Mouse (Mus musculus): Measurements from ENCODE around the gene Ube2c. TPM values are rescaled to one million over a fixed set of nuclear protein-coding genes. Genes with fewer than 3 reads are reported as not detected.

Gene Ube2c
- polyA plus RNA-seq, 1 experiment from 2014 or later: 198 TPM

GRCm38 (mm10) chr2:164757841-164758240 lies 11.9 kb upstream of the Ube2c start:
- Histone ChIP-seq H3K36me3 (ENCODE audit: control insufficient read depth, insufficient read depth, low read length) (peaks cover 100% of the 10 kb centered on the region), H3K9ac (ENCODE audit: low read length) (no peak overlapping the region), H3K4me3 (ENCODE audit: low read depth, low read length) (no peak overlapping the region), H3K27ac (ENCODE audit: low read depth, low read length) (no peak overlapping the region), H3K4me2 (ENCODE audit: low read length) (no peak overlapping the region), H3K27me3 (replicated peaks; ENCODE audit: control insufficient read depth, insufficient read depth, low read length) (no peaks in the 10 kb centered on the region), H3K4me1 (ENCODE audit: control insufficient read depth, insufficient read depth, low read length) (no peaks in the 10 kb centered on the region), H3K9me3 (replicated peaks; ENCODE audit: control insufficient read depth, low read length) (no peaks in the 10 kb centered on the region)
- 90% methylated on average over 10 of the region's 11 CpGs for WGBS
- no peak for ATAC-seq
- DNase-seq (ENCODE audit: low spot score): no peak

GRCm38 (mm10) chr2:164758692-164759091 lies 11.0 kb upstream of the Ube2c start:
- H3K36me3 ChIP-seq (ENCODE audit: control insufficient read depth, insufficient read depth, low read length): peaks cover 100% of the 10 kb centered on the region
- ATAC-seq (no peak), DNase-seq (ENCODE audit: low spot score) (no peak)
- no peak overlapping the region for H3K9ac ChIP-seq (ENCODE audit: low read length)
- H3K27me3 ChIP-seq (replicated peaks; ENCODE audit: control insufficient read depth, insufficient read depth, low read length): no peaks in the 10 kb centered on the region
- no peak overlapping the region for H3K27ac ChIP-seq (ENCODE audit: low read depth, low read length)
- H3K4me3 ChIP-seq (ENCODE audit: low read depth, low read length): no peak overlapping the region
- H3K4me1 ChIP-seq (ENCODE audit: control insufficient read depth, insufficient read depth, low read length): no peaks in the 10 kb centered on the region
- no peak overlapping the region for H3K4me2 ChIP-seq (ENCODE audit: low read length)
- no peaks in the 10 kb centered on the region for H3K9me3 ChIP-seq (replicated peaks; ENCODE audit: control insufficient read depth, low read length)
- WGBS: 71% methylated on average over 1 of the region's 1 CpGs

- ATAC-seq: no peak
- 90% methylated on average over 4 of the region's 4 CpGs for WGBS
These were observed 9.5 kb upstream of the Ube2c start for GRCm38 (mm10) chr2:164760059-164760833.

GRCm38 (mm10) chr2:164761502-164761901 lies 8.2 kb upstream of the Ube2c start:
- peaks cover 94% of the 10 kb centered on the region for H3K36me3 ChIP-seq (ENCODE audit: control insufficient read depth, insufficient read depth, low read length)
- 92% methylated on average over 2 of the region's 2 CpGs for WGBS
- no peaks in the 10 kb centered on the region for H3K4me1 ChIP-seq (ENCODE audit: control insufficient read depth, insufficient read depth, low read length)
- H3K9me3 ChIP-seq (replicated peaks; ENCODE audit: control insufficient read depth, low read length): no peaks in the 10 kb centered on the region
- H3K4me2 ChIP-seq (ENCODE audit: low read length): no peak overlapping the region
- ATAC-seq: no peak
- no peak overlapping the region for H3K9ac ChIP-seq (ENCODE audit: low read length)
- H3K27ac ChIP-seq (ENCODE audit: low read depth, low read length): no peak overlapping the region
- no peak overlapping the region for H3K4me3 ChIP-seq (ENCODE audit: low read depth, low read length)
- H3K27me3 ChIP-seq (replicated peaks; ENCODE audit: control insufficient read depth, insufficient read depth, low read length): no peaks in the 10 kb centered on the region
- DNase-seq (ENCODE audit: low spot score): no peak

More at GRCm38 (mm10) chr2:164760059-164760833, 9.5 kb upstream of the Ube2c start:
- Histone ChIP-seq H3K9me3 (replicated peaks; ENCODE audit: control insufficient read depth, low read length) (no peaks in the 10 kb centered on the region), H3K4me3 (ENCODE audit: low read depth, low read length) (no peak overlapping the region), H3K27me3 (replicated peaks; ENCODE audit: control insufficient read depth, insufficient read depth, low read length) (no peaks in the 10 kb centered on the region), H3K4me2 (ENCODE audit: low read length) (no peak overlapping the region), H3K36me3 (ENCODE audit: control insufficient read depth, insufficient read depth, low read length) (peaks cover 94% of the 10 kb centered on the region), H3K4me1 (ENCODE audit: control insufficient read depth, insufficient read depth, low read length) (no peaks in the 10 kb centered on the region), H3K27ac (ENCODE audit: low read depth, low read length) (no peak overlapping the region), H3K9ac (ENCODE audit: low read length) (no peak overlapping the region)
- no peak for DNase-seq (ENCODE audit: low spot score)

GRCm38 (mm10) chr2:164761971-164762370 lies 7.7 kb upstream of the Ube2c start:
- no peak for ATAC-seq
- Histone ChIP-seq H3K27ac (ENCODE audit: low read depth, low read length) (no peak overlapping the region), H3K36me3 (ENCODE audit: control insufficient read depth, insufficient read depth, low read length) (peaks cover 94% of the 10 kb centered on the region), H3K4me1 (ENCODE audit: control insufficient read depth, insufficient read depth, low read length) (no peaks in the 10 kb centered on the region), H3K4me3 (ENCODE audit: low read depth, low read length) (no peak overlapping the region), H3K4me2 (ENCODE audit: low read length) (no peak overlapping the region), H3K9ac (ENCODE audit: low read length) (no peak overlapping the region), H3K27me3 (replicated peaks; ENCODE audit: control insufficient read depth, insufficient read depth, low read length) (no peaks in the 10 kb centered on the region), H3K9me3 (replicated peaks; ENCODE audit: control insufficient read depth, low read length) (no peaks in the 10 kb centered on the region)
- no peak for DNase-seq (ENCODE audit: low spot score)
- WGBS: 96% methylated on average over 4 of the region's 4 CpGs

GRCm38 (mm10) chr2:164762593-164762992 lies 7.1 kb upstream of the Ube2c start:
- no peak overlapping the region for H3K9ac ChIP-seq (ENCODE audit: low read length)
- ATAC-seq: no peak
- DNase-seq (ENCODE audit: low spot score): no peak

GRCm38 (mm10) chr2:164765841-164766240 lies 3.9 kb upstream of the Ube2c start:
- Histone ChIP-seq H3K9ac (ENCODE audit: low read length) (no peak overlapping the region), H3K36me3 (ENCODE audit: control insufficient read depth, insufficient read depth, low read length) (peaks cover 69% of the 10 kb centered on the region), H3K4me3 (ENCODE audit: low read depth, low read length) (no peak overlapping the region), H3K27me3 (replicated peaks; ENCODE audit: control insufficient read depth, insufficient read depth, low read length) (no peaks in the 10 kb centered on the region), H3K27ac (ENCODE audit: low read depth, low read length) (no peak overlapping the region), H3K4me1 (ENCODE audit: control insufficient read depth, insufficient read depth, low read length) (peaks cover 10% of the 10 kb centered on the region; the same call in 1 of the 2 replicates), H3K9me3 (replicated peaks; ENCODE audit: control insufficient read depth, low read length) (no peaks in the 10 kb centered on the region), H3K4me2 (ENCODE audit: low read length) (no peak overlapping the region)
- DNase-seq (ENCODE audit: low spot score): no peak
- ATAC-seq: no peak
- WGBS: 79% methylated on average over 3 of the region's 3 CpGs

More at GRCm38 (mm10) chr2:164762593-164762992, 7.1 kb upstream of the Ube2c start:
- Histone ChIP-seq H3K4me3 (ENCODE audit: low read depth, low read length) (no peak overlapping the region), H3K27me3 (replicated peaks; ENCODE audit: control insufficient read depth, insufficient read depth, low read length) (no peaks in the 10 kb centered on the region), H3K9me3 (replicated peaks; ENCODE audit: control insufficient read depth, low read length) (no peaks in the 10 kb centered on the region), H3K4me1 (ENCODE audit: control insufficient read depth, insufficient read depth, low read length) (no peaks in the 10 kb centered on the region), H3K27ac (ENCODE audit: low read depth, low read length) (no peak overlapping the region), H3K36me3 (ENCODE audit: control insufficient read depth, insufficient read depth, low read length) (peaks cover 94% of the 10 kb centered on the region), H3K4me2 (ENCODE audit: low read length) (no peak overlapping the region)
- WGBS: 89% methylated on average over 7 of the region's 7 CpGs

- H3K27me3 ChIP-seq (replicated peaks; ENCODE audit: control insufficient read depth, insufficient read depth, low read length): no peaks in the 10 kb centered on the region
- H3K36me3 ChIP-seq (ENCODE audit: control insufficient read depth, insufficient read depth, low read length): peaks cover 61% of the 10 kb centered on the region
- 91% methylated on average over 15 of the region's 15 CpGs for WGBS
- H3K4me1 ChIP-seq (ENCODE audit: control insufficient read depth, insufficient read depth, low read length): peaks cover 20% of the 10 kb centered on the region
- ATAC-seq (no peak), DNase-seq (ENCODE audit: low spot score) (no peak)
- no peak overlapping the region for H3K4me3 ChIP-seq (ENCODE audit: low read depth, low read length)
- no peak overlapping the region for H3K9ac ChIP-seq (ENCODE audit: low read length)
- H3K4me2 ChIP-seq (ENCODE audit: low read length): no peak overlapping the region
- no peaks in the 10 kb centered on the region for H3K9me3 ChIP-seq (replicated peaks; ENCODE audit: control insufficient read depth, low read length)
- H3K27ac ChIP-seq (ENCODE audit: low read depth, low read length): no peak overlapping the region
These were observed 1.7 kb upstream of the Ube2c start for GRCm38 (mm10) chr2:164767812-164768540.

GRCm38 (mm10) chr2:164770279-164770678 lies 581 bp downstream of the Ube2c start:
- H3K4me2 ChIP-seq (ENCODE audit: low read length): peak overlapping the region; percentile 90
- H3K36me3 ChIP-seq (ENCODE audit: control insufficient read depth, insufficient read depth, low read length): peaks cover 46% of the 10 kb centered on the region
- no peak for DNase-seq (ENCODE audit: low spot score)
- WGBS: 2% methylated on average over 15 of the region's 15 CpGs
- no peak overlapping the region; the same call in 1 of the 2 replicates for H3K27ac ChIP-seq (ENCODE audit: low read depth, low read length)
- no peak for ATAC-seq
- peak overlapping the region; percentile 74 for H3K9ac ChIP-seq (ENCODE audit: low read length)
- H3K9me3 ChIP-seq (replicated peaks; ENCODE audit: control insufficient read depth, low read length): no peaks in the 10 kb centered on the region
- H3K4me3 ChIP-seq (ENCODE audit: low read depth, low read length): peak overlapping the region; percentile 64
- peaks cover 20% of the 10 kb centered on the region for H3K4me1 ChIP-seq (ENCODE audit: control insufficient read depth, insufficient read depth, low read length)
- H3K27me3 ChIP-seq (replicated peaks; ENCODE audit: control insufficient read depth, insufficient read depth, low read length): no peaks in the 10 kb centered on the region
